Mouse (Mus musculus): ENCODE measurements around the gene Kcnab2. TPM values are rescaled to one million over a fixed set of nuclear protein-coding genes. Genes with fewer than 3 reads are reported as not detected.

The Kcnab2 gene
- total and polyA plus RNA-seq, 2 experiments from 2014 or later: 1.1 to 1.5 TPM

- no peaks in the 10 kb centered on the region for H3K27me3 ChIP-seq (ENCODE audit: control insufficient read depth, insufficient read depth, low read length)
- H3K9ac ChIP-seq (replicated peaks; ENCODE audit: low read depth, low read length): no peak overlapping the region
- no peak for ATAC-seq (ENCODE audit: insufficient read depth, low read depth)
- H3K4me2 ChIP-seq (ENCODE audit: low read depth, low read length): no peak overlapping the region
- DNase-seq (ENCODE audit: low spot score): no peak
- no peak overlapping the region for H3K4me3 ChIP-seq (ENCODE audit: low read depth, low read length)
- H3K27ac ChIP-seq (ENCODE audit: low read depth): no peak overlapping the region
- TF ChIP-seq CTCF (IDR thresholded peaks at IDR 0.05; ENCODE audit: low read depth): no peak
- TF ChIP-seq EP300 (IDR thresholded peaks at IDR 0.05; ENCODE audit: low read depth): no peak
- no peaks in the 10 kb centered on the region for H3K4me1 ChIP-seq (ENCODE audit: control insufficient read depth, insufficient read depth)
- 75% methylated on average over 5 of the region's 5 CpGs for WGBS
- H3K9me3 ChIP-seq (replicated peaks; ENCODE audit: control insufficient read depth, low read length): no peaks in the 10 kb centered on the region
- no peaks in the 10 kb centered on the region for H3K36me3 ChIP-seq (replicated peaks; ENCODE audit: control insufficient read depth, insufficient read depth, low read length)
Measured at GRCm38 (mm10) chr4:152392192-152392591, 85.5 kb downstream of the Kcnab2 start.

GRCm38 (mm10) chr4:152385644-152386043 lies 92.0 kb downstream of the Kcnab2 start:
- 55% methylated on average over 16 of the region's 16 CpGs for WGBS
- H3K9ac ChIP-seq (replicated peaks; ENCODE audit: low read depth, low read length): no peak overlapping the region
- no peak for TF ChIP-seq EP300 (IDR thresholded peaks at IDR 0.05; ENCODE audit: low read depth)
- TF ChIP-seq CTCF (IDR thresholded peaks at IDR 0.05; ENCODE audit: low read depth): no peak
- DNase-seq (ENCODE audit: low spot score): no peak
- H3K4me2 ChIP-seq (ENCODE audit: low read depth, low read length): no peak overlapping the region
- H3K36me3 ChIP-seq (replicated peaks; ENCODE audit: control insufficient read depth, insufficient read depth, low read length): no peaks in the 10 kb centered on the region
- H3K9me3 ChIP-seq (replicated peaks; ENCODE audit: control insufficient read depth, low read length): no peaks in the 10 kb centered on the region
- no peak overlapping the region for H3K4me3 ChIP-seq (ENCODE audit: low read depth, low read length)
- no peaks in the 10 kb centered on the region for H3K4me1 ChIP-seq (ENCODE audit: control insufficient read depth, insufficient read depth)
- H3K27me3 ChIP-seq (ENCODE audit: control insufficient read depth, insufficient read depth, low read length): no peaks in the 10 kb centered on the region
- H3K27ac ChIP-seq (ENCODE audit: low read depth): no peak overlapping the region
- ATAC-seq (ENCODE audit: insufficient read depth, low read depth): no peak

GRCm38 (mm10) chr4:152382528-152383252 lies 95.0 kb downstream of the Kcnab2 start:
- Histone ChIP-seq H3K9me3 (replicated peaks; ENCODE audit: control insufficient read depth, low read length) (no peaks in the 10 kb centered on the region), H3K36me3 (replicated peaks; ENCODE audit: control insufficient read depth, insufficient read depth, low read length) (no peaks in the 10 kb centered on the region), H3K27me3 (ENCODE audit: control insufficient read depth, insufficient read depth, low read length) (no peaks in the 10 kb centered on the region), H3K4me3 (ENCODE audit: low read depth, low read length) (no peak overlapping the region), H3K27ac (ENCODE audit: low read depth) (no peak overlapping the region), H3K4me1 (ENCODE audit: control insufficient read depth, insufficient read depth) (no peaks in the 10 kb centered on the region), H3K4me2 (ENCODE audit: low read depth, low read length) (no peak overlapping the region), H3K9ac (replicated peaks; ENCODE audit: low read depth, low read length) (no peak overlapping the region)
- no peak for DNase-seq (ENCODE audit: low spot score)
- WGBS: 81% methylated on average over 17 of the region's 17 CpGs
- TF ChIP-seq EP300 (IDR thresholded peaks at IDR 0.05; ENCODE audit: low read depth) (no peak), CTCF (IDR thresholded peaks at IDR 0.05; ENCODE audit: low read depth) (no peak)
- no peak for ATAC-seq (ENCODE audit: insufficient read depth, low read depth)

- H3K4me1 ChIP-seq (ENCODE audit: control insufficient read depth, insufficient read depth): no peaks in the 10 kb centered on the region
- TF ChIP-seq CTCF (IDR thresholded peaks at IDR 0.05; ENCODE audit: low read depth) (no peak), EP300 (IDR thresholded peaks at IDR 0.05; ENCODE audit: low read depth) (no peak)
- no peaks in the 10 kb centered on the region for H3K9me3 ChIP-seq (replicated peaks; ENCODE audit: control insufficient read depth, low read length)
- WGBS: 64% methylated on average over 7 of the region's 7 CpGs
- no peak overlapping the region for H3K4me2 ChIP-seq (ENCODE audit: low read depth, low read length)
- H3K36me3 ChIP-seq (replicated peaks; ENCODE audit: control insufficient read depth, insufficient read depth, low read length): no peaks in the 10 kb centered on the region
- H3K27ac ChIP-seq (ENCODE audit: low read depth): no peak overlapping the region
- ATAC-seq (ENCODE audit: insufficient read depth, low read depth) (no peak), DNase-seq (ENCODE audit: low spot score) (no peak)
- H3K9ac ChIP-seq (replicated peaks; ENCODE audit: low read depth, low read length): no peak overlapping the region
- peaks cover 13% of the 10 kb centered on the region for H3K27me3 ChIP-seq (ENCODE audit: control insufficient read depth, insufficient read depth, low read length)
- H3K4me3 ChIP-seq (ENCODE audit: low read depth, low read length): no peak overlapping the region
Measured at GRCm38 (mm10) chr4:152365228-152365627, 112.4 kb downstream of the Kcnab2 start.

- Histone ChIP-seq H3K27ac (ENCODE audit: low read depth) (no peak overlapping the region), H3K4me2 (ENCODE audit: low read depth, low read length) (no peak overlapping the region), H3K9ac (replicated peaks; ENCODE audit: low read depth, low read length) (no peak overlapping the region), H3K4me1 (ENCODE audit: control insufficient read depth, insufficient read depth) (no peaks in the 10 kb centered on the region), H3K9me3 (replicated peaks; ENCODE audit: control insufficient read depth, low read length) (no peaks in the 10 kb centered on the region), H3K36me3 (replicated peaks; ENCODE audit: control insufficient read depth, insufficient read depth, low read length) (no peaks in the 10 kb centered on the region), H3K27me3 (ENCODE audit: control insufficient read depth, insufficient read depth, low read length) (peaks cover 24% of the 10 kb centered on the region), H3K4me3 (ENCODE audit: low read depth, low read length) (no peak overlapping the region)
- 38% methylated on average over 9 of the region's 9 CpGs for WGBS
- no peak for DNase-seq (ENCODE audit: low spot score)
- ATAC-seq (ENCODE audit: insufficient read depth, low read depth): no peak
- TF ChIP-seq EP300 (IDR thresholded peaks at IDR 0.05; ENCODE audit: low read depth) (no peak), CTCF (IDR thresholded peaks at IDR 0.05; ENCODE audit: low read depth) (no peak)
Measured at GRCm38 (mm10) chr4:152362180-152362579, 115.5 kb downstream of the Kcnab2 start.

GRCm38 (mm10) chr4:152360855-152361254 lies 116.8 kb downstream of the Kcnab2 start:
- DNase-seq (ENCODE audit: low spot score) (no peak), ATAC-seq (ENCODE audit: insufficient read depth, low read depth) (0 out of 2 replicates have a peak, but pooled peaks have one; percentile 10)
- no peak overlapping the region; the same call in 1 of the 2 replicates for H3K4me2 ChIP-seq (ENCODE audit: low read depth, low read length)
- no peak overlapping the region for H3K9ac ChIP-seq (replicated peaks; ENCODE audit: low read depth, low read length)
- no peaks in the 10 kb centered on the region for H3K9me3 ChIP-seq (replicated peaks; ENCODE audit: control insufficient read depth, low read length)
- TF ChIP-seq EP300 (IDR thresholded peaks at IDR 0.05; ENCODE audit: low read depth) (no peak), CTCF (IDR thresholded peaks at IDR 0.05; ENCODE audit: low read depth) (no peak)
- H3K4me1 ChIP-seq (ENCODE audit: control insufficient read depth, insufficient read depth): no peaks in the 10 kb centered on the region
- WGBS: 2% methylated on average over 24 of the region's 24 CpGs
- peaks cover 24% of the 10 kb centered on the region for H3K27me3 ChIP-seq (ENCODE audit: control insufficient read depth, insufficient read depth, low read length)
- H3K27ac ChIP-seq (ENCODE audit: low read depth): no peak overlapping the region
- no peaks in the 10 kb centered on the region for H3K36me3 ChIP-seq (replicated peaks; ENCODE audit: control insufficient read depth, insufficient read depth, low read length)
- H3K4me3 ChIP-seq (ENCODE audit: low read depth, low read length): no peak overlapping the region

Data from heart, postnatal 0 days (tissue).